Mouse (Mus musculus) neural tube, embryonic 11.5 days (tissue): Measurements from ENCODE around the gene Enoph1. TPM values are rescaled to one million over a fixed set of nuclear protein-coding genes. Genes with fewer than 3 reads are reported as not detected.

Experiments used
- ATAC-seq: fragments of 200-750 bp; cut with Nextera tagmentation; 2 replicates; pipeline ENCODE4 v1.8.0; 2017; ENCODE audit warnings: moderate number of reproducible peaks, mild to moderate bottlenecking, moderate TSS enrichment, moderate library complexity; ENCODE audit not compliant: insufficient read depth, low FRiP score, low TSS enrichment
- DNase-seq: peaks from one replicate; pipeline ENCODE4 v3.0.0-alpha.2; 2015; ENCODE audit warnings: low spot score
- H3K27ac ChIP-seq: fragments of 300-500 bp; sonication (generic); 2 replicates; pipeline ENCODE4 v1.5.1; 2014; ENCODE audit warnings: low read depth, mild to moderate bottlenecking, low read length
- H3K27me3 ChIP-seq: fragments of 300-500 bp; sonication (generic); 2 replicates; pipeline ENCODE4 v1.6.1; 2014; ENCODE audit warnings: mild to moderate bottlenecking, low read length, mixed read lengths; ENCODE audit not compliant: control insufficient read depth, insufficient read depth
- H3K36me3 ChIP-seq: fragments of 300-500 bp; sonication (generic); 2 replicates; pipeline ENCODE4 v1.6.1; 2014; ENCODE audit warnings: mild to moderate bottlenecking, low read length, moderate library complexity, mixed read lengths; ENCODE audit not compliant: control insufficient read depth, insufficient read depth
- H3K4me1 ChIP-seq: fragments of 300-500 bp; sonication (generic); 2 replicates; pipeline ENCODE4 v1.6.1; 2014; ENCODE audit warnings: low read length, mixed read lengths; ENCODE audit not compliant: control insufficient read depth, insufficient read depth
- H3K4me2 ChIP-seq: fragments of 300-500 bp; sonication (generic); 2 replicates; pipeline ENCODE4 v1.6.1; 2014; ENCODE audit warnings: low read depth, mild to moderate bottlenecking, moderate library complexity
- H3K4me3 ChIP-seq: fragments of 300-500 bp; sonication (generic); 2 replicates; pipeline ENCODE4 v1.5.1; 2014; ENCODE audit warnings: low read depth, low read length
- H3K9ac ChIP-seq: fragments of 300-500 bp; sonication (generic); 2 replicates; pipeline ENCODE4 v1.6.1; 2014; ENCODE audit warnings: mild to moderate bottlenecking, low read length
- H3K9me3 ChIP-seq: fragments of 300-500 bp; sonication (generic); 2 replicates; pipeline ENCODE4 v1.6.1; 2016; ENCODE audit warnings: low read length; ENCODE audit not compliant: control insufficient read depth
- WGBS: fragments of 180-500 bp; shearing (Covaris S2); extraction: QIAGEN DNeasy Blood & Tissue Kit; methylation state at CpG from one replicate; pipeline ENCODE4 v1.1.7; 2014; 5-methylcytosine and 5-hydroxymethylcytosine counted together
- polyA plus RNA-seq: library from polyadenylated mRNA; unstranded; fragments of >200 nt; fragmentation: Nextera tagmentation; extraction: Ambion mirVana; gene quantifications from 2 replicates; pipeline ENCODE4 v1.2.1, GENCODE M21; 2014

The Enoph1 gene
- polyA plus RNA-seq, 1 experiment from 2014 or later: 48.2 TPM

GRCm38 (mm10) chr5:100091602-100092001, 51.8 kb downstream of the Enoph1 start:
- ATAC-seq (peak; percentile 79; the same call in 1 of the 2 replicates), DNase-seq (peak; percentile 71)
- Histone ChIP-seq H3K4me1 (peaks cover 9% of the 10 kb centered on the region; the same call in 1 of the 2 replicates), H3K27ac (peak overlapping the region; percentile 79), H3K36me3 (no peaks in the 10 kb centered on the region), H3K4me2 (peak overlapping the region; percentile 30), H3K9ac (0 out of 2 replicates have a peak overlapping the region, but pooled peaks have one; percentile 39), H3K4me3 (no peak overlapping the region), H3K9me3 (no peaks in the 10 kb centered on the region), H3K27me3 (no peaks in the 10 kb centered on the region)
- WGBS: 9% methylated on average over 17 of the region's 17 CpGs

GRCm38 (mm10) chr5:100096955-100097354, 57.2 kb downstream of the Enoph1 start:
- Histone ChIP-seq H3K9ac (no peak overlapping the region), H3K9me3 (no peaks in the 10 kb centered on the region), H3K4me1 (0 out of 2 replicates have a peak, but pooled peaks cover 2% of the 10 kb centered on the region), H3K4me2 (no peak overlapping the region), H3K27me3 (no peaks in the 10 kb centered on the region), H3K4me3 (no peak overlapping the region), H3K27ac (no peak overlapping the region), H3K36me3 (no peaks in the 10 kb centered on the region)
- WGBS: 72% methylated on average over 5 of the region's 5 CpGs
- ATAC-seq: no peak
- DNase-seq: no peak

DNA sequence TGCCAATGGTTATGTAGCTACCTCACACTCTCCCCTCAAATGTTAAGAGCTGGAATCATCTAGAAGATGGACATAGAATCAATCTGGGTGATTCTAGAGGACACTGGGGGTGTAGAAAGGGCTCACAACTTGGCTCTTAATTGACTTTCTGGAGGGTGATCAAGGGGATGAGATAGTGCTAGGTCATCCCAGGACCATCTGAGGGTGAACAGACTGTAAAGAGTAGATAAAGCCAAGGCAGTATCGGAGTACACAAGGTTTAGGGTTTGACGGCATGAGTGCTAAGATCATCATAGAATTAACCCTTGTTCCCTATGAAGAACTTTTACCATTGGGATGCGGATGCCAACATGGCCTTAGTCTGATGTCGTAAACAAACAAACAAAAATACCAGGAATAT, 58.2 kb downstream of the Enoph1 start:
- Histone ChIP-seq H3K4me2 (no peak overlapping the region), H3K36me3 (no peaks in the 10 kb centered on the region), H3K27me3 (no peaks in the 10 kb centered on the region), H3K27ac (no peak overlapping the region), H3K9me3 (no peaks in the 10 kb centered on the region), H3K4me3 (no peak overlapping the region), H3K4me1 (no peaks in the 10 kb centered on the region), H3K9ac (no peak overlapping the region)
- 91% methylated on average over 4 of the region's 4 CpGs for WGBS
- no peak for ATAC-seq
- DNase-seq: no peak

- no peak for ATAC-seq
- no peaks in the 10 kb centered on the region for H3K36me3 ChIP-seq
- DNase-seq: no peak
- no peak overlapping the region for H3K27ac ChIP-seq
- no peaks in the 10 kb centered on the region for H3K9me3 ChIP-seq
- no peaks in the 10 kb centered on the region for H3K4me1 ChIP-seq
- no peak overlapping the region for H3K4me3 ChIP-seq
- WGBS: 94% methylated on average over 1 of the region's 1 CpGs
- H3K4me2 ChIP-seq: no peak overlapping the region
- H3K27me3 ChIP-seq: no peaks in the 10 kb centered on the region
- H3K9ac ChIP-seq: no peak overlapping the region
Observed at GRCm38 (mm10) chr5:100102395-100102794, 62.6 kb downstream of the Enoph1 start.

GRCm38 (mm10) chr5:100108866-100109265, 69.1 kb downstream of the Enoph1 start:
- H3K4me2 ChIP-seq: no peak overlapping the region
- no peaks in the 10 kb centered on the region for H3K4me1 ChIP-seq
- H3K36me3 ChIP-seq: no peaks in the 10 kb centered on the region
- no peaks in the 10 kb centered on the region for H3K9me3 ChIP-seq
- no peak overlapping the region for H3K4me3 ChIP-seq
- no peak for DNase-seq
- H3K9ac ChIP-seq: no peak overlapping the region
- WGBS: 67% methylated on average over 9 of the region's 9 CpGs
- no peaks in the 10 kb centered on the region for H3K27me3 ChIP-seq
- ATAC-seq: no peak
- H3K27ac ChIP-seq: no peak overlapping the region

DNA sequence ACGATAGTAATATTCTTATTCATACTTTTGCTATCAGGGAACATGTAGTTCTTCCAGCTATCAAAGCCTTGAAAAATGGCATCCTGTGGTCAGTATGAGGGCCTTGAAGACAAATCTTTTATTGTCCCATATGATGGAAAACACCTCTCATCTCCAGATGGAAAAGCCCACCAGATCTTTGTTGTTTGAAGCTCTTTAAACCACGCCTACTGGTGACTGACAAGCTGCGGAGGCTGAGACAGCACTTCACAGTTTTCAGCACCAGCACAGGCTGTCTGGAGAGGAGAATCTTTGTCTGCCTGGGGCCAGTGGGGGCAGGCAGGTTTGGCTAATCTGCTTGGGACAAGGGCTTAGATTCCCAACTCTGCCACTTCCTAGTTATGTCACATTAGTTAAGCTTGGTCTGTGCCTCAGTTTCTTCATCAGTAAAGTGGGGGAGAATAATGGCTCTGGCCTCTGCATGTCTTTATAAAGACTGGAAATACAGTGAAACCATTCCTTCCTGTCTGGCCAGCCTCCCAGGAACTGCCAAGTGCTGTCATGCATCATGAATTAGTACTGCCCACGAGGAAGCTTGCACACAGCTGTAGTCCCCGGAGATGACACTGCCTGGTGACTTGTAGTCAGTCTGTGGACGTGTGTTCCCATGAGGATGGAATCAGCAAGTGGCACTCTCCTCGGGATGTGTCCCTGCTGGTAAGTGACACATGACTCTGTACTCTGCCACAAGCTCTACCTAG, 69.9 kb downstream of the Enoph1 start:
- Histone ChIP-seq H3K9ac (no peak overlapping the region), H3K4me3 (no peak overlapping the region), H3K4me2 (no peak overlapping the region), H3K4me1 (no peaks in the 10 kb centered on the region), H3K9me3 (no peaks in the 10 kb centered on the region), H3K27ac (no peak overlapping the region), H3K36me3 (no peaks in the 10 kb centered on the region), H3K27me3 (no peaks in the 10 kb centered on the region)
- 58% methylated on average over 7 of the region's 7 CpGs for WGBS
- ATAC-seq (no peak), DNase-seq (no peak)

DNA sequence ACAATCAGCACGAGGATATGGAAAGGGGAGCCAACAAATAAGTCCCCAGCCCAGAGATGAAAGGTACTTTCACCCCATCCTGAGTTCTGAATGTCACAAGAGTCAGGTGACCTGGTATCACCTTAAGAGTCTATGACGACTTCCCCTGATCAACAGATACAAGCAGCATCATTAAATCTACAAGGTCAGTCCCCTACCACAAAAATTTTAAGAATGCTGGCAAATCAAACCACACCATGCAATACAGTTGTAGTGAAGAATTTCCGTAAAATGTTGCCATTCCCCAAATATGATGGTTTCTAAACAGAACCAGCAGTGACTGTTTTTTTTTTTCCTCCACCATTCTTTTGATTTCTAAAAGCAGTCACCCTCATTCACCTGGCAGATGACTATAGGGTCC, 70.8 kb downstream of the Enoph1 start:
- Histone ChIP-seq H3K9me3 (no peaks in the 10 kb centered on the region), H3K4me2 (no peak overlapping the region), H3K4me3 (no peak overlapping the region), H3K4me1 (no peaks in the 10 kb centered on the region), H3K27me3 (no peaks in the 10 kb centered on the region), H3K9ac (no peak overlapping the region), H3K27ac (no peak overlapping the region), H3K36me3 (no peaks in the 10 kb centered on the region)
- ATAC-seq (no peak), DNase-seq (no peak)
- 85% methylated on average over 3 of the region's 3 CpGs for WGBS

GRCm38 (mm10) chr5:100113403-100113802, 73.6 kb downstream of the Enoph1 start:
- H3K9me3 ChIP-seq: 0 out of 2 replicates have a peak, but pooled peaks cover 2% of the 10 kb centered on the region
- H3K36me3 ChIP-seq: no peaks in the 10 kb centered on the region
- H3K9ac ChIP-seq: no peak overlapping the region
- H3K27me3 ChIP-seq: no peaks in the 10 kb centered on the region
- H3K4me1 ChIP-seq: no peaks in the 10 kb centered on the region
- no peak overlapping the region for H3K4me3 ChIP-seq
- no peak overlapping the region for H3K4me2 ChIP-seq
- WGBS: 37% methylated on average over 5 of the region's 5 CpGs
- no peak for DNase-seq
- H3K27ac ChIP-seq: no peak overlapping the region
- no peak for ATAC-seq
